Mouse (Mus musculus): ENCODE measurements around the gene Ppa1.
A peak's percentile ranks its signal among the peaks of the same experiment; 100 is the strongest.

- no peak for TF ChIP-seq MAFK (IDR thresholded peaks at IDR 0.05; ENCODE audit: insufficient read depth, low read depth, low read length)
- 0 out of 2 replicates have a peak, but pooled peaks have one; percentile 8 for TF ChIP-seq HCFC1 (IDR thresholded peaks at IDR 0.05; ENCODE audit: borderline replicate concordance, insufficient read depth, low read length)
- no peak for TF ChIP-seq ZC3H11A (IDR thresholded peaks at IDR 0.05; ENCODE audit: borderline replicate concordance, low read depth, low read length)
Observed at GRCm38 (mm10) chr10:61647790-61648736, at the start of gene Ppa1.
